ENCODE assay signal across 8 mouse cellular contexts in the genomic region with DNA sequence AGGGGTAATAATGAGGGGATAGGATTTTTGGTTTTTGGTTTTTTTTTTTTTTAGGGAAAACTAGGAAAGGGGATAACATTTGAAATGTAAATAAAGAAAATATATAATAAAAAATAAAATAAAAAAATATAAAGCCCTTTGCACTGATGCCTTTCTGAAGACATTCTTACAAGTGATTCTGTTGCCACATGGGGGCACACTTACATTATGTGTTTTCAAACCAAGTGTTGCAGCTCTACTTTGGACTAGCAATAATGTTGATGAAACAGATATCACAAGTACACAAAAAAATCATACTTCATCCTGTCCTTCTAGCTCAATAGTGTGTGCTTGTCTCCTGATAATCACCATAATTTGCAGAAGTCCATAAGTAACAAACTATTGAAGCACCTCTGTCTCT.
DNase-seq lines count a peak whose midpoint lies in the region.
"Had no signal": no experiment of that assay in that cellular context is flagged by ENCODE, and none has a peak within 500 bp of the region (broad histone marks: within the 10 kb centered on the region; RNA-seq: fewer than 3 reads in every experiment).

No protein-coding gene starts in this region.

- DNase-seq in heart, postnatal 4 days, result peak; percentile 15
- DNase-seq in heart, adult 9 months (ENCODE audit: low spot score in 2 of 2), result no peak
- peak; percentile 19 for DNase-seq in lung, postnatal 10 days
- DNase-seq in lung, postnatal 4 days, result no peak
- DNase-seq in brain, embryonic 18.5 days (ENCODE audit: low read depth, low spot score), result peak; percentile 26
- peak; percentile 30 for DNase-seq in right cerebral cortex, postnatal 14 days
- DNase-seq in retina, postnatal 1 day, result no peak
- DNase-seq: kidney, postnatal 14 days had no signal

Comparison
In these comparisons a context has a peak if more than half of its experiments do, and no peak if none do; other contexts are left out.
1. DNase-seq: peak in heart, postnatal 4 days (single experiment), lung, postnatal 10 days (single experiment), brain, embryonic 18.5 days (single experiment) and right cerebral cortex, postnatal 14 days (single experiment); none in heart, adult 9 months (0 of 2), lung, postnatal 4 days (0 of 2) and retina, postnatal 1 day (single experiment).